Mouse (Mus musculus) ES-E14 (cell line): ENCODE data around the gene Hist1h2ai.

Experiments
- CHD2 ChIP-seq: IDR thresholded peaks from 2 replicates; pipeline ENCODE4 v1.6.1; 2014; ENCODE audit warnings: mild to moderate bottlenecking, low read depth, low read length, inconsistent platforms
- HCFC1 ChIP-seq: IDR thresholded peaks from 2 replicates; pipeline ENCODE4 v1.6.1; 2012; ENCODE audit warnings: low read length, inconsistent platforms, borderline replicate concordance; ENCODE audit not compliant: insufficient read depth
- MAFK ChIP-seq: IDR thresholded peaks from 2 replicates; pipeline ENCODE4 v1.6.1; 2014; ENCODE audit warnings: mild to moderate bottlenecking, low read depth, low read length, inconsistent platforms; ENCODE audit not compliant: insufficient read depth
- ZNF384 ChIP-seq: IDR thresholded peaks from 2 replicates; pipeline ENCODE4 v1.6.1; 2012; ENCODE audit warnings: low read depth, low read length, inconsistent platforms

DNA sequence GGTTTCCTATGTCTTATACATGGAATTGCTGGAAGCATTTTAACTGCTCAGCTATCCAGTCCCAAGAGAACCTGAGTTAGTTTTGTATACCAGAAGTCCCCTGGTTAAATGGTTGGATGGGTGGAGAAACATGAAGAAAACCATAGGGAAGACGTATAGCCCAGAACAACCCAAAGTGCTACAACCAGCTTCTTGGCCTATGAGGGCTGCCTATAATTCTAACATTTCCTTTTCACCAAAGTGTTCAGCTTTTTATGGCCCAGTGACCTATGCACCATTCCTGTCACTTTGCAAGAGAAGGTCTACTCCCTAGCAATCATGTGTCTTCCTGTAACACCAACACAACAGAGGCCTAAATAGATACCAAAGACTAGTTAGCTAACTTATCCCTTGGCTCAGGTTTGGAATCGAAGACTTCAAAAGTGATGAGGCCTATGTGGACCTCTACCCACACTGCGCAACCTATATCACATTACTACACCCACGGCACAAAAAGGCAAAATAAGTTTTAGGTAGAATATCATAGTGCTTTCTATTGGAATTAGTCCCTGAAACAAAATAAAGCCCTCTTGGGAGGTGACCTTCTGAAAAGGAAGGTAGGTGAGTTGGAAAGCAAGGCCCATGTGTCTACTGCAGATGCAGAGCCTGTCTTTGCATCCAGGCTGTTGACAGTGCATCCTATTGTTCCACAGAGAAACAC, 2.3 kb downstream of the Hist1h2ai start:
- TF ChIP-seq HCFC1, result no peak
- no peak for TF ChIP-seq ZNF384
- TF ChIP-seq CHD2, result 0 out of 2 replicates have a peak, but pooled peaks have one; percentile 37
- TF ChIP-seq MAFK, result no peak
